Mouse (Mus musculus): ENCODE data around the gene Obp2a.
"Not testable (repeated sequence)": the region's sequence is repeated elsewhere in the genome, so short reads cannot be mapped to it uniquely, and the experiment has no call there.

The Obp2a gene

GRCm38 (mm10) chr2:25711641-25712040 lies 11.8 kb downstream of the Obp2a start:
- not testable (repeated sequence) for DNase-seq

- DNase-seq, result no peak
Measured at GRCm38 (mm10) chr2:25717222-25717621, 17.4 kb downstream of the Obp2a start.

GRCm38 (mm10) chr2:25733199-25733930 lies 33.5 kb downstream of the Obp2a start:
- no peak for DNase-seq

GRCm38 (mm10) chr2:25736709-25737108 lies 36.9 kb downstream of the Obp2a start, which contains the start of gene Obp2b:
Gene Obp2b (plus strand): TSS chr2:25737009.
- not testable (repeated sequence) for DNase-seq

GRCm38 (mm10) chr2:25741671-25742070 lies 41.8 kb downstream of the Obp2a start:
- no peak for DNase-seq
